Mouse (Mus musculus): Measurements from ENCODE around the gene Dst.

- TF ChIP-seq EP300 (IDR thresholded peaks at IDR 0.05; ENCODE audit: low read depth) = no peak
- no peak for TF ChIP-seq CTCF (IDR thresholded peaks at IDR 0.05; ENCODE audit: low read depth)
Observed at GRCm38 (mm10) chr1:34125148-34125547, 217.1 kb downstream of the Dst start.

Measured in liver, embryonic 14.5 days (tissue).